Mouse (Mus musculus) gastrocnemius, adult 2 months (tissue): ENCODE results near the gene Gm11172. TPM values are rescaled to one million over a fixed set of nuclear protein-coding genes. Genes with fewer than 3 reads are reported as not detected.
"Not testable (repeated sequence)": the region's sequence is repeated elsewhere in the genome, so short reads cannot be mapped to it uniquely, and the experiment has no call there.

Experiments
- DNase-seq: peaks from one replicate; pipeline ENCODE4 v3.0.0; 2022
- H3K27ac ChIP-seq: fragments of 200-600 bp; 2 replicates; pipeline ENCODE4 v1.8.1; 2022; ENCODE audit warnings: mild to moderate bottlenecking
- H3K4me3 ChIP-seq: fragments of 200-600 bp; 2 replicates; pipeline ENCODE4 v1.8.1; 2022; ENCODE audit warnings: mild to moderate bottlenecking, moderate library complexity
- CTCF ChIP-seq: fragments of 200-600 bp; IDR thresholded peaks from 2 replicates; pipeline ENCODE4 v1.8.1; 2022; ENCODE audit warnings: antibody characterized with exemption, mild to moderate bottlenecking, moderate library complexity
- intact Hi-C: fragments of 180-260 bp; cut with DNase I; formaldehyde crosslinking; loops from one replicate; pipeline ENCODE4 v1.15.1; 2025
- total RNA-seq, 2 experiments: library from RNA; stranded (reverse); gene quantifications; 2 replicates each; pipeline ENCODE4 v1.2.3; 2021

The Gm11172 gene
- total RNA-seq, 2 experiments from 2014 or later = not detected

GRCm38 (mm10) chr16:10842282-10842855, 29.7 kb downstream of the Gm11172 start:
- peak; percentile 75 for DNase-seq
- intact Hi-C loops = no loop called here
- no peak for TF ChIP-seq CTCF

GRCm38 (mm10) chr16:10843486-10844318, 31.0 kb downstream of the Gm11172 start:
- peak overlapping the region; percentile 80 for H3K27ac ChIP-seq
- TF ChIP-seq CTCF = no peak
- intact Hi-C loops = loop anchor here (2.0 kb wide), 2 partner anchors 57 to 273 kb away; no protein-coding TSS in a partner anchor
- H3K4me3 ChIP-seq = peak overlapping the region; percentile 63
- DNase-seq = peak; percentile 51

More at GRCm38 (mm10) chr16:10842282-10842855, 29.7 kb downstream of the Gm11172 start:
- H3K27ac ChIP-seq = peak overlapping the region; percentile 80
- no peak overlapping the region for H3K4me3 ChIP-seq

GRCm38 (mm10) chr16:10844319-10844670, 31.6 kb downstream of the Gm11172 start:
- intact Hi-C loops = loop anchor here (2.0 kb wide), 2 partner anchors 57 to 273 kb away; no protein-coding TSS in a partner anchor
- DNase-seq = no peak
- H3K27ac ChIP-seq = peak overlapping the region; percentile 80

GRCm38 (mm10) chr16:10845952-10846351, 33.2 kb downstream of the Gm11172 start:
- H3K27ac ChIP-seq = peak overlapping the region; percentile 44
- H3K4me3 ChIP-seq = no peak overlapping the region
- TF ChIP-seq CTCF = no peak
- DNase-seq = no peak
- intact Hi-C loops = loop anchor here (2.0 kb wide), 3 partner anchors 59 to 275 kb away; no protein-coding TSS in a partner anchor

More at GRCm38 (mm10) chr16:10844319-10844670, 31.6 kb downstream of the Gm11172 start:
- H3K4me3 ChIP-seq = peak overlapping the region; percentile 63
- TF ChIP-seq CTCF = no peak

GRCm38 (mm10) chr16:10846503-10846902, 33.8 kb downstream of the Gm11172 start:
- Histone ChIP-seq H3K27ac (peak overlapping the region; percentile 49), H3K4me3 (no peak overlapping the region)
- peak; percentile 82 for TF ChIP-seq CTCF
- intact Hi-C loops = loop anchor here (2.0 kb wide), 1 partner anchor 206 kb away; no protein-coding TSS in a partner anchor
- peak; percentile 85 for DNase-seq

- intact Hi-C loops = no loop called here
- peak overlapping the region; percentile 86 for H3K27ac ChIP-seq
- no peak for TF ChIP-seq CTCF
- peak overlapping the region; percentile 28 for H3K4me3 ChIP-seq
- DNase-seq = peak; percentile 86
Observed at GRCm38 (mm10) chr16:10849965-10850861, 37.5 kb downstream of the Gm11172 start.

GRCm38 (mm10) chr16:10850905-10851304, 38.2 kb downstream of the Gm11172 start:
- intact Hi-C loops = no loop called here
- TF ChIP-seq CTCF = no peak
- no peak overlapping the region for H3K4me3 ChIP-seq
- peak overlapping the region; percentile 86 for H3K27ac ChIP-seq
- no peak for DNase-seq

- H3K4me3 ChIP-seq, intact Hi-C loops, DNase-seq: not testable (repeated sequence)
- peak overlapping the region; percentile 20; the same call in 1 of the 2 replicates for H3K27ac ChIP-seq
Observed at GRCm38 (mm10) chr16:10852216-10852615, 39.5 kb downstream of the Gm11172 start.

GRCm38 (mm10) chr16:10859726-10860245, 47.1 kb downstream of the Gm11172 start:
- intact Hi-C loops = no loop called here
- no peak for TF ChIP-seq CTCF
- Histone ChIP-seq H3K4me3 (no peak overlapping the region), H3K27ac (no peak overlapping the region)
- no peak for DNase-seq

- H3K27ac ChIP-seq = peak overlapping the region; percentile 79
- DNase-seq = peak; percentile 66
Observed at GRCm38 (mm10) chr16:10861408-10861807, 48.7 kb downstream of the Gm11172 start.

More at GRCm38 (mm10) chr16:10861408-10861807, 48.7 kb downstream of the Gm11172 start:
- intact Hi-C loops = no loop called here
- no peak for TF ChIP-seq CTCF
- no peak overlapping the region; the same call in 1 of the 2 replicates for H3K4me3 ChIP-seq

Other genes starting within 250 kb of the Gm11172 start
- under 1 TPM; 0.33 to 0.61 TPM for gene Socs1, start 27.4 kb upstream of the Gm11172 start, total RNA-seq
- not detected for gene Tnp2, start 24.3 kb upstream of the Gm11172 start, total RNA-seq
- gene Prm3, start 22.0 kb upstream of the Gm11172 start, total RNA-seq = not detected
- gene Prm2, start 16.8 kb upstream of the Gm11172 start, total RNA-seq = not detected
- gene Prm1, start 7.1 kb upstream of the Gm11172 start, total RNA-seq = not detected
- gene Rmi2, start 22.1 kb downstream of the Gm11172 start, total RNA-seq = 1 to 10 TPM; 1.2 to 1.9 TPM
- gene Snn, start 248.0 kb downstream of the Gm11172 start, total RNA-seq = 1 to 10 TPM; 2.7 to 3.1 TPM